Mouse (Mus musculus) liver, embryonic 16.5 days (tissue): ENCODE data around the gene Arid3c. TPM values are rescaled to one million over a fixed set of nuclear protein-coding genes. Genes with fewer than 3 reads are reported as not detected.
A peak's percentile ranks its signal among the peaks of the same experiment; 100 is the strongest.

Experiments
- ATAC-seq: fragments of 200-750 bp; cut with Nextera tagmentation; 2 replicates; pipeline ENCODE4 v1.8.0; 2017; ENCODE audit warnings: low read depth, mild to moderate bottlenecking, moderate number of reproducible peaks, moderate library complexity
- H3K27ac ChIP-seq: fragments of 300-500 bp; sonication (generic); 2 replicates; pipeline ENCODE4 v1.5.1; 2014; ENCODE audit warnings: mild to moderate bottlenecking, low read length
- H3K27me3 ChIP-seq: fragments of 300-500 bp; sonication (generic); 2 replicates; pipeline ENCODE4 v1.6.1; 2014; ENCODE audit warnings: low read depth, low read length, mixed read lengths; ENCODE audit not compliant: control insufficient read depth, insufficient read depth
- H3K36me3 ChIP-seq: fragments of 300-500 bp; sonication (generic); 2 replicates; pipeline ENCODE4 v1.6.1; 2014; ENCODE audit warnings: mild to moderate bottlenecking; ENCODE audit not compliant: control insufficient read depth, insufficient read depth
- H3K4me1 ChIP-seq: fragments of 300-500 bp; sonication (generic); 2 replicates; pipeline ENCODE4 v1.6.1; 2014; ENCODE audit warnings: low read depth, low read length, mixed read lengths; ENCODE audit not compliant: control insufficient read depth
- H3K4me2 ChIP-seq: fragments of 300-500 bp; sonication (generic); 2 replicates; pipeline ENCODE4 v1.6.1; 2014; ENCODE audit warnings: low read depth, low read length, mixed read lengths
- H3K4me3 ChIP-seq: fragments of 300-500 bp; sonication (generic); 2 replicates; pipeline ENCODE4 v1.5.1; 2014; ENCODE audit warnings: low read depth, mild to moderate bottlenecking, low read length
- H3K9ac ChIP-seq: fragments of 300-500 bp; sonication (generic); 2 replicates; pipeline ENCODE4 v1.6.1; 2014; ENCODE audit warnings: low read depth, low read length
- H3K9me3 ChIP-seq: fragments of 300-500 bp; sonication (generic); replicated peaks from 2 replicates; pipeline ENCODE4 v1.6.1; 2016; ENCODE audit warnings: low read length; ENCODE audit not compliant: control insufficient read depth
- WGBS: fragments of 180-500 bp; shearing (Covaris S2); extraction: QIAGEN DNeasy Blood & Tissue Kit; methylation state at CpG from one replicate; pipeline ENCODE4 v1.1.7; 2014; ENCODE audit not compliant: insufficient replicate concordance; 5-methylcytosine and 5-hydroxymethylcytosine counted together
- polyA plus RNA-seq: library from polyadenylated mRNA; unstranded; fragments of >200 nt; fragmentation: Nextera tagmentation; extraction: Ambion mirVana; gene quantifications from 2 replicates; pipeline ENCODE4 v1.2.1, GENCODE M21; 2015

Gene Arid3c
- polyA plus RNA-seq, 1 experiment from 2014 or later: not detected

GRCm38 (mm10) chr4:41756440-41756839 lies 25.5 kb upstream of the Arid3c start:
- 61% methylated on average over 8 of the region's 8 CpGs for WGBS
- Histone ChIP-seq H3K4me1 (peaks cover 33% of the 10 kb centered on the region), H3K9me3 (no peaks in the 10 kb centered on the region), H3K9ac (peak overlapping the region; percentile 80; the same call in 1 of the 2 replicates), H3K4me2 (peak overlapping the region; percentile 90), H3K36me3 (peaks cover 4% of the 10 kb centered on the region; the same call in 1 of the 2 replicates), H3K27ac (no peak overlapping the region), H3K4me3 (peak overlapping the region; percentile 76), H3K27me3 (no peaks in the 10 kb centered on the region)
- ATAC-seq: no peak

GRCm38 (mm10) chr4:41755338-41756305 lies 24.7 kb upstream of the Arid3c start, which contains the start of gene Sigmar1:
Gene Sigmar1 (minus strand): TSS chr4:41756157.
- WGBS: under 1% methylated on average over 57 of the region's 57 CpGs
- H3K4me1 ChIP-seq: peaks cover 25% of the 10 kb centered on the region

DNA sequence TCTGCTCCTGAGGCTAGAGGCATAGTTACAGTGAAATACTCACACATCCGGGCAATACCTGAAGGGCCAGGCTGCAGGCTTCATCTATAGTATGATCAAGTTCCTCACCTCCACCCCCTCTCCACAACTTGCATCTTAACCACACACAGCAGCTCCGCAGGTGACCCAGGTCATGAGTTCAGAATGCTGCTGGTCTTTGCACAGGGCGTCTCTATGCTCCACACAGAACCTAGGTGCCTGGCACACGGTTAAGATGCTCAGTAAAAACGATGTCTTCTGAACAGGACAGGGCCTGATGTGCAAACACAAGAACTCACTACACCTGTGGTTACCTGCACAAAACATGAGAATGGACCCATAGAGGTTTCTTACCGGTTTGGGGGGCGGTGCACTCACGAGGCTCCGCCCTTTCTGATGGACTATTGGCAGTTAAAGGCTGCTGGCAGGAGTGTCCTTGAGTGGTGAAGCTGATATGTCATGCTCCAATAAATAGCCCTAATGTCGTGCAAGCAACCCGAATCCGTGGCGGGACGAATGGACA lies 23.9 kb upstream of the Arid3c start, which contains the start of gene Galt:
TSS of gene Galt (plus strand) at position 432 of the 541 bp plus-strand sequence.
- peak; percentile 60 for ATAC-seq
- 16% methylated on average over 14 of the region's 14 CpGs for WGBS

More at GRCm38 (mm10) chr4:41755338-41756305, 24.7 kb upstream of the Arid3c start, which contains the start of gene Sigmar1:
- H3K36me3 ChIP-seq: peaks cover 4% of the 10 kb centered on the region; the same call in 1 of the 2 replicates
- H3K9me3 ChIP-seq: no peaks in the 10 kb centered on the region
- H3K27ac ChIP-seq: peak within 1 kb of the TSS; percentile 89
- ATAC-seq: peak; percentile 78
- peak within 1 kb of the TSS; percentile 76 for H3K4me3 ChIP-seq
- no peaks in the 10 kb centered on the region for H3K27me3 ChIP-seq
- peak within 1 kb of the TSS; percentile 80 for H3K9ac ChIP-seq
- peak within 1 kb of the TSS; percentile 90 for H3K4me2 ChIP-seq

DNA sequence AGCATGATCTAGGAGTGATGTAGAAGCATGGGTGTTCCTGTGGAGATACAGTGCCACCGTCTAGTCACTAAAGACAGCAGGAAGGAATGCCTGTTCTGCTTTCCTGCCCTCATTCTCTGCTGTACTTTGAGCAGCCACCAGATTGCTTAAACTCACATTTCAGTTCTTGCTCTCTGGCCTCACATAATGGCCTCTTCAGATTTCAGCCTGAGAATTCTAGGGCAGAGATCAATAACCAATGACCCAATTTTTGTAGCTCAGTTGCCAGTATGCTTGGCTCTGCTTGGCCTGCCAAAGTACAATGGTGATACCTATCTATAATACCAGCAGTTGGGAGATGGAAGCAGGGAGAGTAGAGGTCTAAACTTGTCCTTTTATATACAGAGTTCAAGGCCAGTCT lies 14.1 kb upstream of the Arid3c start:
- no peak for ATAC-seq
- 58% methylated on average over 1 of the region's 1 CpGs for WGBS
- no peak overlapping the region for H3K27ac ChIP-seq
- H3K4me3 ChIP-seq: no peak overlapping the region
- H3K9me3 ChIP-seq: no peaks in the 10 kb centered on the region; the same call in 1 of the 2 replicates
- H3K36me3 ChIP-seq: no peaks in the 10 kb centered on the region
- no peaks in the 10 kb centered on the region for H3K27me3 ChIP-seq
- peaks cover 8% of the 10 kb centered on the region for H3K4me1 ChIP-seq
- no peak overlapping the region for H3K4me2 ChIP-seq
- no peak overlapping the region for H3K9ac ChIP-seq

More for the DNA sequence above, 23.9 kb upstream of the Arid3c start, which contains the start of gene Galt:
- Histone ChIP-seq H3K36me3 (peaks cover 4% of the 10 kb centered on the region; the same call in 1 of the 2 replicates), H3K4me1 (peaks cover 18% of the 10 kb centered on the region), H3K27me3 (no peaks in the 10 kb centered on the region), H3K9me3 (no peaks in the 10 kb centered on the region), H3K9ac (peak within 1 kb of the TSS; percentile 80), H3K27ac (peak within 1 kb of the TSS; percentile 89), H3K4me2 (peak within 1 kb of the TSS; percentile 90), H3K4me3 (peak within 1 kb of the TSS; percentile 76)

GRCm38 (mm10) chr4:41744131-41744530 lies 13.2 kb upstream of the Arid3c start:
- Histone ChIP-seq H3K4me3 (no peak overlapping the region), H3K27ac (no peak overlapping the region), H3K36me3 (no peaks in the 10 kb centered on the region), H3K4me2 (no peak overlapping the region), H3K27me3 (no peaks in the 10 kb centered on the region), H3K9ac (no peak overlapping the region), H3K9me3 (no peaks in the 10 kb centered on the region; the same call in 1 of the 2 replicates), H3K4me1 (peaks cover 15% of the 10 kb centered on the region)
- ATAC-seq: no peak
- WGBS: 54% methylated on average over 2 of the region's 2 CpGs

GRCm38 (mm10) chr4:41741158-41741560 lies 10.2 kb upstream of the Arid3c start:
- no peaks in the 10 kb centered on the region for H3K36me3 ChIP-seq
- peak overlapping the region; percentile 77 for H3K27ac ChIP-seq
- no peaks in the 10 kb centered on the region for H3K27me3 ChIP-seq
- H3K4me2 ChIP-seq: peak overlapping the region; percentile 97
- ATAC-seq: peak; percentile 96
- under 1% methylated on average over 27 of the region's 27 CpGs for WGBS
- peaks cover 15% of the 10 kb centered on the region for H3K4me1 ChIP-seq
- H3K9ac ChIP-seq: peak overlapping the region; percentile 74
- no peaks in the 10 kb centered on the region for H3K9me3 ChIP-seq
- H3K4me3 ChIP-seq: peak overlapping the region; percentile 73

GRCm38 (mm10) chr4:41740380-41741157 lies 9.6 kb upstream of the Arid3c start:
- H3K4me2 ChIP-seq: peak overlapping the region; percentile 97
- peak overlapping the region; percentile 73 for H3K4me3 ChIP-seq
- under 1% methylated on average over 48 of the region's 48 CpGs for WGBS
- peak; percentile 76 for ATAC-seq
- peaks cover 15% of the 10 kb centered on the region for H3K4me1 ChIP-seq
- H3K9ac ChIP-seq: peak overlapping the region; percentile 74
- no peaks in the 10 kb centered on the region for H3K27me3 ChIP-seq
- peak overlapping the region; percentile 77 for H3K27ac ChIP-seq
- no peaks in the 10 kb centered on the region for H3K9me3 ChIP-seq
- H3K36me3 ChIP-seq: no peaks in the 10 kb centered on the region

GRCm38 (mm10) chr4:41739260-41739659 lies 8.3 kb upstream of the Arid3c start:
- peaks cover 15% of the 10 kb centered on the region for H3K4me1 ChIP-seq
- WGBS: 86% methylated on average over 13 of the region's 13 CpGs
- no peak overlapping the region for H3K9ac ChIP-seq
- H3K27me3 ChIP-seq: no peaks in the 10 kb centered on the region; the same call in 1 of the 2 replicates
- ATAC-seq: no peak
- H3K36me3 ChIP-seq: no peaks in the 10 kb centered on the region
- H3K9me3 ChIP-seq: no peaks in the 10 kb centered on the region
- no peak overlapping the region for H3K4me2 ChIP-seq
- no peak overlapping the region for H3K4me3 ChIP-seq
- H3K27ac ChIP-seq: no peak overlapping the region
